Mouse (Mus musculus) CH12.LX (cell line): ENCODE results near the gene Cd83. TPM values are rescaled to one million over a fixed set of nuclear protein-coding genes. Genes with fewer than 3 reads are reported as not detected.
A peak's percentile ranks its signal among the peaks of the same experiment; 100 is the strongest.

Experiments
- DNase-seq: peaks from one replicate; pipeline ENCODE4 v3.0.0-alpha.2; 2013; ENCODE audit errors: extremely low read depth
- H3K27ac ChIP-seq: 2 replicates; pipeline ENCODE4 v1.5.1; 2012; ENCODE audit warnings: low read depth, mild to moderate bottlenecking, control low read depth, moderate library complexity; ENCODE audit not compliant: insufficient read depth
- H3K27me3 ChIP-seq: replicated peaks from 2 replicates; pipeline ENCODE3; 2012; ENCODE audit warnings: inconsistent platforms
- H3K36me3 ChIP-seq, 2 experiments: replicated peaks in 1 of 2; 2 replicates each; pipeline versions ENCODE3 to v1.6.1; 2012; ENCODE audit warnings: inconsistent platforms in 1 of 2, low read length in 1 of 2, mild to moderate bottlenecking in 1 of 2, mixed read lengths in 1 of 2, moderate library complexity in 1 of 2; ENCODE audit not compliant: control insufficient read depth in 1 of 2, insufficient read depth in 1 of 2
- H3K4me1 ChIP-seq, 2 experiments: 2 replicates each; pipeline ENCODE4 v1.6.1; 2012; ENCODE audit warnings: inconsistent platforms in 1 of 2, moderate library complexity in 1 of 2; ENCODE audit not compliant: insufficient read depth in 2 of 2, control insufficient read depth in 1 of 2
- H3K4me2 ChIP-seq: 2 replicates; pipeline ENCODE4 v1.6.1; 2012; ENCODE audit warnings: low read depth, mild to moderate bottlenecking, control low read depth; ENCODE audit not compliant: poor library complexity, insufficient read depth, severe bottlenecking
- H3K4me3 ChIP-seq, 3 experiments: fragments of 150-350 bp in 1 of 3; sonication (generic) in 1 of 3; replicated peaks in 1 of 3; 2 replicates each; pipeline versions ENCODE3 to v1.5.1; 2011 to 2012; ENCODE audit warnings: low read depth in 2 of 3, low read length in 2 of 3, mild to moderate bottlenecking in 2 of 3, moderate library complexity in 2 of 3, control low read depth in 1 of 3, improper control_type of control experiment in 1 of 3, inconsistent platforms in 1 of 3, mixed read lengths in 1 of 3; ENCODE audit not compliant: poor library complexity in 1 of 3
- H3K79me2 ChIP-seq: replicated peaks from 2 replicates; pipeline ENCODE4 v1.6.1; 2012; ENCODE audit warnings: mild to moderate bottlenecking, moderate library complexity; ENCODE audit not compliant: control insufficient read depth, poor library complexity, insufficient read depth, severe bottlenecking; ENCODE audit errors: extremely low read depth
- H3K9ac ChIP-seq: 2 replicates; pipeline ENCODE4 v1.6.1; 2012; ENCODE audit warnings: low read depth, mild to moderate bottlenecking, control low read depth, moderate library complexity; ENCODE audit not compliant: insufficient read depth
- H3K9me3 ChIP-seq: replicated peaks from 2 replicates; pipeline ENCODE3; 2012; ENCODE audit warnings: low read length, inconsistent platforms, mixed read lengths
- CHD2 ChIP-seq: IDR thresholded peaks from 2 replicates; pipeline ENCODE4 v1.6.1; 2011; ENCODE audit warnings: low read length, improper control_type of control experiment
- CTCF ChIP-seq, 2 experiments: IDR thresholded peaks in 1 of 2; conservative IDR thresholded peaks in 1 of 2; 2 replicates each; pipeline ENCODE4 v1.5.1; 2011 to 2012; ENCODE audit warnings: low read depth in 2 of 2, low read length in 2 of 2, improper control_type of control experiment in 1 of 2, inconsistent platforms in 1 of 2, mild to moderate bottlenecking in 1 of 2, moderate library complexity in 1 of 2
- EP300 ChIP-seq: IDR thresholded peaks from 2 replicates; pipeline ENCODE4 v1.6.1; 2011; ENCODE audit warnings: low read length, improper control_type of control experiment
- ETS1 ChIP-seq: conservative IDR thresholded peaks from 2 replicates; pipeline ENCODE4 v1.6.1; 2012; ENCODE audit warnings: low read depth, mild to moderate bottlenecking, inconsistent platforms, low read length, improper control_type of control experiment, moderate library complexity
- HCFC1 ChIP-seq: IDR thresholded peaks from 2 replicates; pipeline ENCODE4 v1.6.1; 2012; ENCODE audit warnings: low read depth, mild to moderate bottlenecking, inconsistent platforms, low read length, improper control_type of control experiment
- KAT2A ChIP-seq: IDR thresholded peaks from 2 replicates; pipeline ENCODE4 v1.6.1; 2012; ENCODE audit warnings: low read length, improper control_type of control experiment, inconsistent platforms; ENCODE audit not compliant: insufficient replicate concordance
- MAFK ChIP-seq: IDR thresholded peaks from 2 replicates; pipeline ENCODE4 v1.6.1; 2011; ENCODE audit warnings: low read length, improper control_type of control experiment; ENCODE audit not compliant: insufficient replicate concordance
- MAX ChIP-seq: IDR thresholded peaks from 2 replicates; pipeline ENCODE4 v1.6.1; 2011; ENCODE audit warnings: low read length, improper control_type of control experiment
- MAZ ChIP-seq: IDR thresholded peaks from 2 replicates; pipeline ENCODE4 v1.6.1; 2012; ENCODE audit warnings: low read depth, mild to moderate bottlenecking, inconsistent platforms, low read length, improper control_type of control experiment, moderate library complexity
- MEF2A ChIP-seq: IDR thresholded peaks from 2 replicates; pipeline ENCODE4 v1.6.1; 2014; ENCODE audit warnings: low read depth, mild to moderate bottlenecking, inconsistent platforms, low read length, improper control_type of control experiment, borderline replicate concordance
- MXI1 ChIP-seq: IDR thresholded peaks from 2 replicates; pipeline ENCODE4 v1.6.1; 2011; ENCODE audit warnings: mild to moderate bottlenecking, low read depth, low read length, improper control_type of control experiment
- MYC ChIP-seq: IDR thresholded peaks from 2 replicates; pipeline ENCODE4 v1.6.1; 2011; ENCODE audit warnings: low read depth, mild to moderate bottlenecking, improper control_type of control experiment, low read length
- NELFE ChIP-seq: IDR thresholded peaks from 2 replicates; pipeline ENCODE4 v1.6.1; 2011; ENCODE audit warnings: low read depth, low read length, improper control_type of control experiment
- RAD21 ChIP-seq: IDR thresholded peaks from 2 replicates; pipeline ENCODE4 v1.6.1; 2011; ENCODE audit warnings: low read depth, mild to moderate bottlenecking, low read length, improper control_type of control experiment, moderate library complexity
- RCOR1 ChIP-seq: conservative IDR thresholded peaks from 2 replicates; pipeline ENCODE4 v1.6.1; 2012; ENCODE audit warnings: low read depth, mild to moderate bottlenecking, inconsistent platforms, low read length, improper control_type of control experiment
- SIN3A ChIP-seq: IDR thresholded peaks from 2 replicates; pipeline ENCODE4 v1.6.1; 2012; ENCODE audit warnings: low read length, improper control_type of control experiment, inconsistent platforms
- SMC3 ChIP-seq: IDR thresholded peaks from 2 replicates; pipeline ENCODE4 v1.6.1; 2011; ENCODE audit warnings: low read depth, low read length, improper control_type of control experiment
- TCF12 ChIP-seq: IDR thresholded peaks from 2 replicates; pipeline ENCODE4 v1.6.1; 2014; ENCODE audit warnings: low read depth, mild to moderate bottlenecking, inconsistent platforms, low read length, improper control_type of control experiment
- UBTF ChIP-seq: IDR thresholded peaks from 2 replicates; pipeline ENCODE4 v1.6.1; 2012; ENCODE audit warnings: low read depth, mild to moderate bottlenecking, inconsistent platforms, low read length, improper control_type of control experiment, moderate library complexity
- USF2 ChIP-seq: conservative IDR thresholded peaks from 2 replicates; pipeline ENCODE4 v1.6.1; 2011; ENCODE audit warnings: low read depth, low read length, improper control_type of control experiment
- ZMIZ1 ChIP-seq: IDR thresholded peaks from 2 replicates; pipeline ENCODE4 v1.6.1; 2012; ENCODE audit warnings: low read depth, mild to moderate bottlenecking, inconsistent platforms, low read length, improper control_type of control experiment
- dilution Hi-C: fragments of 300-500 bp; cut with MboI; formaldehyde crosslinking; loops from 2 replicates; pipeline ENCODE4 v1.14.3; 2020; ENCODE audit warnings: low sequenced_read_pairs; ENCODE audit not compliant: extremely low pct_unique_long_range_greater_than_20kb, extremely low pct_ligation_motif_present
- in situ Hi-C: fragments of 300-500 bp; cut with MboI; formaldehyde crosslinking; loops from 3 replicates; pipeline ENCODE4 v1.14.3; 2019; ENCODE audit warnings: low sequenced_read_pairs, low pct_ligation_motif_present, low pct_unique_long_range_greater_than_20kb, mixed read lengths
- polyA plus RNA-seq: library from polyadenylated mRNA; unstranded; fragments of >175 nt; gene quantifications from 2 replicates; pipeline ENCODE4 v1.2.1, GENCODE M21; 2012; ENCODE audit warnings: low read depth; ENCODE audit not compliant: insufficient read length
- total RNA-seq, 2 experiments: library from RNA; depleted of rRNA; stranded (reverse); fragments of 300-350 nt in 1 of 2; fragments of >200 nt in 1 of 2; gene quantifications; 2 replicates each; pipeline ENCODE4 v1.2.3; 2012 to 2014

The Cd83 gene
- total and polyA plus RNA-seq, 3 experiments = 109 to 298 (median 129) TPM

- peak; percentile 71; the same call in 1 of the 2 replicates for TF ChIP-seq CHD2
- TF ChIP-seq MAX = peak; percentile 56; the same call in 1 of the 2 replicates
- no peak for TF ChIP-seq ZMIZ1
- TF ChIP-seq RCOR1 = peak; percentile 84; the same call in 1 of the 2 replicates
- TF ChIP-seq SIN3A = no peak
- TF ChIP-seq KAT2A = 0 out of 2 replicates have a peak, but pooled peaks have one; percentile 58
- no peak; the same call in 1 of the 2 replicates for TF ChIP-seq RAD21
- no peak for TF ChIP-seq MAZ
- TF ChIP-seq MEF2A = peak; percentile 86
- no peak for TF ChIP-seq UBTF
- TF ChIP-seq TCF12 = peak; percentile 70
- no peak for TF ChIP-seq USF2
- TF ChIP-seq NELFE = no peak
- TF ChIP-seq CTCF (conservative IDR thresholded peaks at IDR 0.05 in 1 of 2, IDR thresholded peaks at IDR 0.05 in 1 of 2; ENCODE audit: low read depth in 2 of 2, low read length in 2 of 2) = no peak
- peak; percentile 84 for TF ChIP-seq ETS1
- TF ChIP-seq EP300 = peak; percentile 84
- 0 out of 2 replicates have a peak, but pooled peaks have one; percentile 52 for TF ChIP-seq MAFK
- no peak for TF ChIP-seq MYC
- TF ChIP-seq SMC3 = no peak
- TF ChIP-seq HCFC1 = peak; percentile 15; the same call in 1 of the 2 replicates
- TF ChIP-seq MXI1 = 0 out of 2 replicates have a peak, but pooled peaks have one; percentile 9
- TF ChIP-seq, all 38 proteins: peak for 11
- in situ Hi-C loops = no loop called here
- no peak for DNase-seq
- H3K27me3 ChIP-seq = no peaks in the 10 kb centered on the region
- H3K27ac ChIP-seq = peak overlapping the region; percentile 99
- H3K4me1 ChIP-seq = peaks cover 55 to 89% of the 10 kb centered on the region in 2 experiments
- H3K4me2 ChIP-seq = peak overlapping the region; percentile 82
- no peak overlapping the region for H3K9ac ChIP-seq
- dilution Hi-C loops = no loop called here
- H3K9me3 ChIP-seq = no peaks in the 10 kb centered on the region
- no peak overlapping the region for H3K4me3 ChIP-seq
- H3K79me2 ChIP-seq = peaks cover 3% of the 10 kb centered on the region; the same call in 1 of the 2 replicates
- H3K36me3 ChIP-seq = no peaks in the 10 kb centered on the region
These were observed 9.2 kb upstream of the Cd83 start for GRCm38 (mm10) chr13:43775427-43775733.
